Mouse (Mus musculus) 3T3-L1 (cell line): ENCODE results near the gene Sugct.
A peak's percentile ranks its signal among the peaks of the same experiment; 100 is the strongest.

Source experiments
- DNase-seq: peaks from one replicate; pipeline ENCODE4 v3.0.0-alpha.2; 2015; ENCODE audit warnings: low read depth, low spot score

Gene Sugct

GRCm38 (mm10) chr13:17038341-17038740 lies 657.0 kb downstream of the Sugct start:
- DNase-seq = no peak

GRCm38 (mm10) chr13:17037899-17038298 lies 657.5 kb downstream of the Sugct start:
- DNase-seq = peak; percentile 19

GRCm38 (mm10) chr13:17030761-17031160 lies 664.6 kb downstream of the Sugct start:
- no peak for DNase-seq

- DNase-seq = peak; percentile 81
Measured at GRCm38 (mm10) chr13:17028595-17028994, 666.8 kb downstream of the Sugct start.

- DNase-seq = no peak
Measured at GRCm38 (mm10) chr13:17027846-17028529, 667.4 kb downstream of the Sugct start.

- DNase-seq = peak; percentile 60
Measured at GRCm38 (mm10) chr13:17027001-17027400, 668.4 kb downstream of the Sugct start.

- no peak for DNase-seq
Measured at GRCm38 (mm10) chr13:16996464-16996863, 698.9 kb downstream of the Sugct start.

GRCm38 (mm10) chr13:16995321-16995720 lies 700.0 kb downstream of the Sugct start:
- DNase-seq = no peak

- DNase-seq = no peak
Measured at GRCm38 (mm10) chr13:16977743-16978142, 717.6 kb downstream of the Sugct start.

GRCm38 (mm10) chr13:16971277-16971676 lies 724.1 kb downstream of the Sugct start:
- DNase-seq = no peak

- peak; percentile 2 for DNase-seq
Measured at GRCm38 (mm10) chr13:16968995-16969394, 726.4 kb downstream of the Sugct start.

- DNase-seq = no peak
Measured at GRCm38 (mm10) chr13:16964823-16965475, 730.4 kb downstream of the Sugct start.

- no peak for DNase-seq
Measured at GRCm38 (mm10) chr13:16952045-16952444, 743.3 kb downstream of the Sugct start.

- no peak for DNase-seq
Measured at GRCm38 (mm10) chr13:16939466-16939811, 755.9 kb downstream of the Sugct start.

- DNase-seq = no peak
Measured at GRCm38 (mm10) chr13:16938552-16939465, 756.5 kb downstream of the Sugct start.

- DNase-seq = no peak
Measured at GRCm38 (mm10) chr13:16937422-16938202, 757.7 kb downstream of the Sugct start.

- DNase-seq = no peak
Measured at GRCm38 (mm10) chr13:16935029-16935428, 760.3 kb downstream of the Sugct start.

- no peak for DNase-seq
Measured at GRCm38 (mm10) chr13:16933600-16933999, 761.8 kb downstream of the Sugct start.

- DNase-seq = peak; percentile 29
Measured at GRCm38 (mm10) chr13:16921305-16921704, 774.0 kb downstream of the Sugct start.

- DNase-seq = peak; percentile 15
Measured at GRCm38 (mm10) chr13:16915697-16916096, 779.7 kb downstream of the Sugct start.

- no peak for DNase-seq
Measured at GRCm38 (mm10) chr13:16912214-16912613, 783.1 kb downstream of the Sugct start.
